Mouse (Mus musculus): ENCODE measurements around the gene Tysnd1.
A peak's percentile ranks its signal among the peaks of the same experiment; 100 is the strongest.

The Tysnd1 gene

DNA sequence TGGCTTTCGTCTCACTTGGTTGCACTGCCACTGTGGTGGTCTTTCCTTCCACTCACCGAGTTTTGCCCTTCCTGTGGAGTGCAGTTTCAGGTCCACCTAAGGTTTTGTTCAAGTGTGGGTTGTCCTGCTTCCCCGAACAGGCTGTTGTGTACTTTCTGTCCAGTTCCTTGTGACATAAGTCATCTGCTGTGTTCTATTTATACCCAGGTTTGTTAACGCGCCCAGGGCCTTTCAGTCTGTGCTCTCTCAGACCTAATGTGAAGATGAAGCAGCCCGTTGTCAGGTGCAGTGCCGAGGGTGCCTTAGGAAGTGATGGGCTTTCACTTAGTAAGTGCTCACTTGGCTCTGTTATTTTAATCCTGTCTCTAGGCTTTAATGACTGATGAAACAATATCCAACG, 5.9 kb upstream of the Tysnd1 start:
- no peak for DNase-seq (ENCODE audit: low read depth)

DNA sequence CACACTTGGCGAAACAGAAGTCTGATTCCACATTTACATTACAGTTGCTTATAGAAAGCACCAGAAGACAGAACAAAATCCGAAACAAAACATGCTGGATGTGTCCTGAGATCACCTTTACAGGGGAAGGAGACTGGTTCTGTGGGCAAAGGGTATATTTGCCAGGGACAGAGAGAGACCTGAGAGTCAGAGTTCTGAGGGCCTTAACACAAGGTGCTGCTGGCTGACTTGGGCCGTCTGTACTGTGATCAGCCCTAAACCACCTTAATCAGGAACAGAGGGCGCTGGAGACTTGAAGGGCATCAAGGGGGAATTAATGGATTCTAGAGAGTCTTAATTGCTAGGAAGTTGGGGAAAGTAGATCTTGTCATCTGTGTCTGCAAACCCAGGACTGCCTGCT, 1.8 kb upstream of the Tysnd1 start:
- DNase-seq (ENCODE audit: low read depth): no peak

DNA sequence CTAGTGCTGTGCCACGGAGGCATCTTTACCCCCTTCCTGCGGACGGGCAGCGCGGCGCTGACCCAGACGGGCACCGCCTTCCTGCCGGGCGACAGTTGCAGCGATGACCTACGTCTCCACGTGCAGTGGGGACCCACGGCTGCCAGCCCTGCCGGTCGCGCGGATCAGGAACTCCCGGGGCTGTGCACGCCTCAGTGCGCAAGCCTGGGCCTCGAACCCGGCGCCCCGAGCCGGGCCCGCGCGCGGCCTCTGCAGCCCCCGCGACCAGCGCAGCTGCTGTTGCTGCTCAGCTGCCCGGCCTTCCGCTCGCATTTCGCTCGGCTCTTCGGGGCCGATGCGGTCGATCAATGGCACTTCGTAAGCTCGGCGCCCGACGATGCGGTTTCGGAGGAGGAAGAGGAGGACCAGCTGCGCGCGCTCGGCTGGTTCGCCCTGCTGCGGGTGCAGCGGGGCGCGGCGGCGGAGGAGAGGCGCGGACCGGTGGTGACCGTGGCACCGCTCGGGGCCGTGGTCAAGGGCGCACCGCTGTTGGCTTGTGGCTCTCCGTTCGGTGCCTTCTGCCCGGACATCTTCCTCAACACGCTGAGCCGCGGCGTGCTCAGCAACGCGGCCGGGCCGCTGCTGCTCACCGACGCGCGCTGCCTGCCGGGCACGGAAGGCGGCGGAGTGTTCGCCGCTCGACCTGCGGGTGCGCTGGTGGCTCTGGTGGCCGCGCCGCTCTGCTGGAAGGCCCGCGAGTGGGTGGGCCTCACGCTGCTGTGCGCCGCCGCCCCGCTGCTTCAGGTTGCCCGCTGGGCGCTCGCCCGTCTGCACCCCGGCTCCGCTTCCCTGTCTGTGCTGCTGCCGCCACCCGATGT, 617 bp downstream of the Tysnd1 start:
- no peak for DNase-seq (ENCODE audit: low read depth)

DNA sequence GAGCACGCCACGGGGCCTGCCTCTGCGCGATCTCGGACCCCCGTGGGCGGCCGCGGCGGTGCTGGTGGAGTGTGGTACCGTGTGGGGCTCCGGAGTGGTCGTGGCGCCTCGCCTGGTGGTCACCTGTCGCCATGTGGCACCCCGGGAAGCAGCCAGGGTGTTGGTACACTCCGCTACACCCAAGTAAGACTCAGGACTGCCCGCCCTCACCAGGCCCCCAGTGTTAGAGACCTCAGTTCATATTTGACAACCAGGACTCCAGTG, 1.2 kb downstream of the Tysnd1 start:
- no peak for DNase-seq (ENCODE audit: low read depth)

- no peak for DNase-seq (ENCODE audit: low read depth)
Measured at GRCm38 (mm10) chr10:61697028-61697427, 1.7 kb downstream of the Tysnd1 start.

DNA sequence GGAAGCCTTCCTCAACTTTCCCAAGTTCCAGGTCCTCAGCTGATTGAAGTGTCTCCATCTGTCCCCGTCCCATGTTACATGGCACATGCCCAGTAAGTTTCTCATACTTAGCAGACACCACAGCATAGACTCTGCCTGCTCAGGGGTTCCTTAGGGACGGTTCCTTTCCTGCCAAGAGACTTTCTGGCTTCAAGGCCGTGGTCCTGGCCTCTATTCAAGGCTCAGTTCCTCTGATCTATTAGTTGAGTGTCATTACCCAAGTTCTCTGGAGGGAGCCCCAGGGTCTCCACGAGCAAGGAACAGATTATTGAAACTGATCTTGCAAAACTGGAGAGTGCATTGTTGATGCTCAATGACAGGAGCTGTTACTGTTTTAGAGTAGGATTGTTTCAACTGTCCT, 9.3 kb downstream of the Tysnd1 start:
- DNase-seq (ENCODE audit: low read depth): no peak

GRCm38 (mm10) chr10:61706412-61707375, 11.4 kb downstream of the Tysnd1 start:
- no peak for DNase-seq (ENCODE audit: low read depth)

DNA sequence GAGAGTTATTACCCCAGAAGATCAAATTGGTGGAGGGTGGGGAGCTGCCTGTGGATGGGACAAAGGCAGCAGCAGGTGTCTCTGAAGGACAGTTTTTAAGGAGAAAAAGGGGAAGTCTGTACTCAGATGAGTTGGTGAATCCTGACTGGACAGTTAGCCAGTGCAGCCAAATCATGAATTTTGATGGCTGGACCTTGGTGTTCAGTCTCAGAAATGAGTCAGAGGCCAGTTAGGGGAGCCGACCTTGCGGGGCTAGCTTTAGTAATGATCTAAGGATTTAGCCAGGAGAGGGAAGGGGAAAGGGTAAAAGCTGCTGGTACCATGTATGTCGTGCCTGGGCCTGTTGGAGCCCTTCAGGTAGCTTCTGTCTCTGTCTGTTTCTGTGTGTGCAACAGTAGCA, 18.3 kb downstream of the Tysnd1 start:
- DNase-seq (ENCODE audit: low read depth): no peak

GRCm38 (mm10) chr10:61714146-61714545, 18.8 kb downstream of the Tysnd1 start:
- no peak for DNase-seq (ENCODE audit: low read depth)

DNA sequence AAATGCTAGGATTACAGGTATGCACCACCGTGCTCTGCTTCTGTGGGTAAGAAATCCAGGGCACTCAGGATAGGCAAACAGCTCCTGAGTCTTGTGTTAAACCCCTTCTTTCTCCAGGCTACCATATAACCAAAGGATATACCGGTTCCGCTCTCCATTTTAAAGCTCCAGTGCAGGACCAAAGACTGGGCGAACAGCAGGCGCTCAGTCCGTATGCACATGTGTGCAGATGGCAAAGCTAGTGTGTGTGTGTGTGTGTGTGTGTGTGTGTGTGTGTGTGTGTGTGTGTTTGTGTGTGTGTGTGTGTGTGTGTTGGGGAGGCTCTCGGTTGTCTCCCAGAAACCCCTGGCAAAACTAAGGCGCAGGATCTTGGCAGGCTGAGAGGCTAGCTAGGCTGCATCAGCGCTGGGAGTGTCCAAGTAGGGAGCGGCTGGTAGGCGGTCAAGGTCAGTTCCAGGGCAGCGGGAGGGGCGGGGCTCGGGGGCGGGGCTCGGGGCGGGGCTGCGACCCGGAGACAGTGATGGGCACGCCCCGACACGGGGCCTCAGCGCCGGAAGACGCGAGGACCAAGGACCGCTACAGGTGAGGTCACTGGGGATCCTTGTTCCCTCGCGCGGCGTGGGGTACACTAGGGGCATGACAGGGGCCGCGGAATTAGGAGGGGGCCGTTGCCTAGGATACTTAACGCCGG, 19.6 kb downstream of the Tysnd1 start, which contains the start of gene Aifm2:
Aifm2 (plus strand) TSS at position 493 of the 691 bp plus-strand sequence.
- DNase-seq (ENCODE audit: low read depth): no peak

- no peak for DNase-seq (ENCODE audit: low read depth)
Measured at GRCm38 (mm10) chr10:61715462-61715837, 20.1 kb downstream of the Tysnd1 start.

DNA sequence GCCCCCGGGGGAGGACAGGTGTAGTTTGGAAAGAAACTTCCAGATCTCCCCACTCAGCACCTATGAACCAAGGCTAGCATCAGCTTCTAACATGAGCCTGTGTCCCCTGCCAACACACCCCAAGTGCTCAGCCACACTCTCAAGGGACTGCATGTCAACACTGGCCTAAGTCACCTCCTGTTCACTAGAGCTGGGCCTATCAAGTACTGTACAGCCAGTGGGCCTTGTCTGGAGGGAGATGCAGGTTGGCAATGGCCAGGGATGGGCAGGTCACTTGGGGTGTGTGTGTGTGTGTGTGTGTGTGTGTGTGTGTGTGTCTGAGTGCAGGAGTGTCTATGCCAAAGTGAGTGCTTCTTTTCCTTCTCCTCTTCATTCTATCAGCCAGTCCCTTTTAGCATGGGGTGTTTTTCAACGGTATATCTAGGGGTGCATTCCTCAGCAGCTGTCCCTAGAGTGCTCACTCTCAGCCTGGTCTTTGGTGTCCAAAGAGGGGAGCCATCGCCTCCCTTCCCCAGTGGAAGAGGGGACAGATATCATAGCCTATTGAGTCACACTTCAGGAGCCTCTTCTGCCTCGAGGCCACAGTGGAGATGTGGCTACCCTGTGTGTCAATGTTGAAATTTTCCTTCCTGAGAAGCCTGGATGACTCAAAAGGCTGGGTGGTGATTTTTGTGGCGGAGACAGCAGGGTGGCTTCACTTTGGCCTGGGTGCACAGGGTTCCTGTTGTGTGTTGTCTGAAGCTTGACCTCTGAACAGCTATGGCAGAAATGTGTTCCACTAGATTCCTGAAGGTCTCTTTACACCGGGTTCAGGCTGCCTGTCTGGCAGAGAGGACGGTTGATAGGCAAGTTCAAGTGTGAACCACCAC, 20.9 kb downstream of the Tysnd1 start:
- DNase-seq (ENCODE audit: low read depth): no peak

- no peak for DNase-seq (ENCODE audit: low read depth)
Measured at GRCm38 (mm10) chr10:61717406-61718296, 22.3 kb downstream of the Tysnd1 start.

GRCm38 (mm10) chr10:61720331-61720730, 25.0 kb downstream of the Tysnd1 start:
- no peak for DNase-seq (ENCODE audit: low read depth)

DNA sequence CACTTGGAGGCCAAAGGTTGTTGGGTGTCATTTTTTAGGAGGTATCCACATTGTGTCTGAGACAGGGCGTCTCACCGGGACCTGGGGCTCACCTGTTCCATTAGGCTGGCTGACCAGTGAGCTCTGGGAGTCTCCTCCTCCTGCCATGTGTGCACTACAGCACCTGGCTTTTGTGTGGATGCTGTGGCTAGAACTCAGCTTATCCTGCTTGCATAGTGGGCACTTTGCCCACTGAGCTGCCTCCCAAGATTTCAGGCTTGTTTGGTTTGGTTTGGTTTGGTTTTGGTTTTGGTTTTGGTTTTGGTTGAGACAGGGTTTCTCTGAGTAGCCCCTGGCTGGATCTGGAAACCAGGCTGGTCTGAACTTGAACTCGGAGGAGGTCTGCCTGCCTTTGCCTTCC, 26.9 kb downstream of the Tysnd1 start:
- DNase-seq (ENCODE audit: low read depth): no peak

DNA sequence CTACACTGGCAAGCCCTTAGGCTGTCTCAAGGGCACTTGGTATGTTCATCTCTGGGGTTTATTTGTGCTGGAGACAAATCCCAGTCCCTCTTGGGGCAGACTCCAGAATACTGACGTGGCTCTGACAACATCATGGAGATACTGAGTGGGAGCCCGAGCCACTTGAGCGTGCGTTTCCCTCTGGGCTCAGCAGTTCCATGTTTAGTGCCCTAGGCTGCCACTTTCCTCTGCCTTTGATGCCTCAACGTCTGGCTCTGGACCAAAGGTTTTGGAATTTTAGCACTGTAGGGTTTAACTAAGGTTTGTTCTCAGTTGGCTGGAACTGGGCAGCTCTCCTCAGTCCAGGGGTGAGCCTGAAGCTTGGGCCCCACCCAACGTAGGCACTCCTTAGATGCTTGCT, 28.0 kb downstream of the Tysnd1 start:
- no peak for DNase-seq (ENCODE audit: low read depth)

GRCm38 (mm10) chr10:61729181-61729580, 33.9 kb downstream of the Tysnd1 start:
- no peak for DNase-seq (ENCODE audit: low read depth)

DNA sequence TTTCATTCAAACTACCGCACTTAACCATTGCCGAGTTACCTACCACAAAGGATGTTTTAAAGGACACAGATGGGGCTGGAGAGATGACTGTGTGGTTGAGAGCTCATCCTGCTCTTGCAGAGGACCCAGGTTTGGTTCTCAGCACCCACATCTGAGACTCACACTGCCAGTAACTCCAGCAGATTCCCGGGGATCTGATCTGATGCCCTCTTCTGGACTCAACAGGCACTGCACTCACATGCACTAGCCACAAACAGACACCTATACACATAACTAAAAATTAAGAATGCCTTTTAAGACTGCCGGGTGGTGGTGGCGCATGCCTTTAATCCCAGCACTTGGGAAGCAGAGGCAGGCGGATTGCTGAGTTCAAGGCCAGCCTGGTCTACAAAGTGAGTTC, 34.9 kb downstream of the Tysnd1 start:
- DNase-seq (ENCODE audit: low read depth): no peak

DNA sequence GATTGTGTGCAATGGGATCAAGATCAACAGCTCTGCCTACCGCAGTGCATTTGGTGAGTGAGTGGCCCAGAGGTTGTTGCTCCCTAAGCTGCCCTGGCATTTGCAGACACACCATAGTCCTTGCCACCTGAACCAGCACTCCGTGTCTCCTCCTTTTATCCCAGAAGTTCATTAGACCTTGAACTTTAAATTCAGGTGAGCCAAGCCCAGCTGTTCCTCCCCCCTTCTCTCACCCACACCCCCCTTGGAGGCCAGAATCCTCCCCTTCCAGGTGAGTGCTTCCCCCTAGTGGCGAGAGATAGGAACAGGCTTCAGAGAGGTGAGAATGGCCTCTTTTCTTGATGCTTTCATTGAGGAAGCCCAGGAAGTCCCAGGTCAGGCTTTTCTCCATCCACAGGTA, 39.1 kb downstream of the Tysnd1 start:
- peak; percentile 46 for DNase-seq (ENCODE audit: low read depth)

DNA sequence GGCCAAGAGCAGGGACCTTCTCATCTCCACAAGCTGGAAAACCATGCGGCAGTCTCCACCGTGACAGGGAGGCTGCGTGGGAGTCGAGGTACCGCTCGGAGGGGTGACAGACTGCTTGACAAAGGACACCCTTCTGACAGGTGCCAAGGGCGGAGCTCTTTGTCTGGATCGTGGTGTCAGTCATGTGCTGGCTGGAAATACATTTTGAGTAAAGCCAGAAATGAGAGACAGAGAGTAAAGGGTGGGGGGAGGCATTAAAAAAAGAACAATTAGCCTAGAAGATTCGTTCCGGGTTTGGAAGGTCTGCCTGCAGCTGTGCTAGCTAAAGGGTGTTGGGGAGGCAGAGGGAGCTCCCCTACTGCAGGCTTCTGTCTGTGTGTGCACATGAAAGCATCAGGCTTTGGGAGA, 41.4 kb downstream of the Tysnd1 start:
- no peak for DNase-seq (ENCODE audit: low read depth)

GRCm38 (mm10) chr10:61737537-61737936, 42.2 kb downstream of the Tysnd1 start:
- DNase-seq (ENCODE audit: low read depth): no peak

Measured in c-Kit-positive CD71-negative TER-119-negative erythroid progenitor cells, embryonic 14.5 days (primary cell).